ENCODE assay signal across 17 mouse cellular contexts in genomic region chr4:45648884-45649577, GRCm38 (mm10).
"Had no signal": no experiment of that assay in that cellular context is flagged by ENCODE, and none has a peak within 500 bp of the region (broad histone marks: within the 10 kb centered on the region; RNA-seq: fewer than 3 reads in every experiment).

No protein-coding gene starts in this region.

- H3K36me3 ChIP-seq: lung, embryonic 15.5 days; midbrain, embryonic 13.5 days; midbrain, embryonic 15.5 days; neural tube, embryonic 12.5 days had no signal

- H3K4me2 ChIP-seq: lung, embryonic 15.5 days; midbrain, embryonic 11.5 days; midbrain, embryonic 13.5 days; midbrain, embryonic 15.5 days; neural tube, embryonic 12.5 days had no signal

- H3K27me3 ChIP-seq: lung, embryonic 15.5 days; midbrain, embryonic 13.5 days; midbrain, embryonic 15.5 days; neural tube, embryonic 12.5 days had no signal

- ATAC-seq: lung, postnatal 0 days; midbrain, embryonic 13.5 days; midbrain, embryonic 15.5 days had no signal

- H3K27ac ChIP-seq: lung, embryonic 15.5 days; macrophage; midbrain, embryonic 13.5 days; midbrain, embryonic 15.5 days; neural tube, embryonic 12.5 days had no signal

- H3K4me3 ChIP-seq: lung, embryonic 15.5 days; megakaryocyte, embryonic 14.5 days; midbrain, embryonic 13.5 days; midbrain, embryonic 15.5 days; neural tube, embryonic 12.5 days had no signal

- H3K9ac ChIP-seq: lung, embryonic 15.5 days; midbrain, embryonic 13.5 days; midbrain, embryonic 15.5 days; neural tube, embryonic 12.5 days had no signal

- H3K4me1 ChIP-seq: megakaryocyte, embryonic 14.5 days; midbrain, embryonic 15.5 days had no signal

- DNase-seq: lung, adult 2 months; lung, postnatal 14 days; lung, postnatal 36 days; right cerebral cortex, postnatal 25 days; right cerebral cortex, postnatal 4 days; spleen, adult 18-20 months; thymus, adult 2 months; thymus, postnatal 25 days; thymus, postnatal 4 days had no signal

- H3K9me3 ChIP-seq: lung, embryonic 15.5 days; midbrain, embryonic 13.5 days; midbrain, embryonic 15.5 days; neural tube, embryonic 12.5 days had no signal
